9 mouse cellular contexts compared by ENCODE assay signal in genomic region chr2:113216746-113217461, GRCm38 (mm10). TPM values are rescaled to one million over a fixed set of nuclear protein-coding genes. Genes with fewer than 3 reads are reported as not detected.
DNase-seq lines count a peak whose midpoint lies in the region; ATAC-seq lines count a peak whose summit lies in the region.
"Had no signal": no experiment of that assay in that cellular context is flagged by ENCODE, and none has a peak within 500 bp of the region (broad histone marks: within the 10 kb centered on the region; RNA-seq: fewer than 3 reads in every experiment).

Ryr3 (minus strand) TSS chr2:113217096.

- no peaks in the 10 kb centered on the region for H3K36me3 ChIP-seq in kidney, embryonic 14.5 days (ENCODE audit: control insufficient read depth, insufficient read depth, low read length)
- H3K36me3 ChIP-seq in forebrain, embryonic 16.5 days (ENCODE audit: control insufficient read depth, insufficient read depth), result no peaks in the 10 kb centered on the region
- no peaks in the 10 kb centered on the region for H3K36me3 ChIP-seq in intestine, embryonic 16.5 days (ENCODE audit: control insufficient read depth, insufficient read depth, low read length)
- H3K36me3 ChIP-seq in liver, embryonic 13.5 days, result no peaks in the 10 kb centered on the region

- peaks cover 28% of the 10 kb centered on the region for H3K27me3 ChIP-seq in kidney, embryonic 14.5 days (ENCODE audit: control insufficient read depth, insufficient read depth, low read length)
- H3K27me3 ChIP-seq in forebrain, embryonic 16.5 days (replicated peaks; ENCODE audit: control insufficient read depth, insufficient read depth, low read length), result peaks cover 7% of the 10 kb centered on the region
- H3K27me3 ChIP-seq in intestine, embryonic 16.5 days (replicated peaks; ENCODE audit: control insufficient read depth, insufficient read depth, low read length), result peaks cover 21% of the 10 kb centered on the region
- H3K27me3 ChIP-seq in liver, embryonic 13.5 days, result peaks cover 36% of the 10 kb centered on the region

- H3K4me2 ChIP-seq in kidney, embryonic 14.5 days (replicated peaks; ENCODE audit: low read depth, low read length), result peak within 1 kb of the TSS; percentile 91
- peak within 1 kb of the TSS; percentile 78 for H3K4me2 ChIP-seq in forebrain, embryonic 16.5 days (ENCODE audit: low read length)
- H3K4me2 ChIP-seq in intestine, embryonic 16.5 days (ENCODE audit: low read depth, low read length), result peak within 1 kb of the TSS; percentile 85
- peak within 1 kb of the TSS; percentile 43 for H3K4me2 ChIP-seq in liver, embryonic 13.5 days

- 0 out of 2 replicates have a peak, but pooled peaks cover 3% of the 10 kb centered on the region for H3K4me1 ChIP-seq in kidney, embryonic 14.5 days (ENCODE audit: control insufficient read depth, insufficient read depth, low read length)
- H3K4me1 ChIP-seq in forebrain, embryonic 16.5 days (replicated peaks; ENCODE audit: control insufficient read depth, insufficient read depth, low read length), result peaks cover 7% of the 10 kb centered on the region; the same call in 1 of the 2 replicates
- H3K4me1 ChIP-seq in intestine, embryonic 16.5 days (ENCODE audit: control insufficient read depth, insufficient read depth, low read length), result no peaks in the 10 kb centered on the region
- no peaks in the 10 kb centered on the region for H3K4me1 ChIP-seq in liver, embryonic 13.5 days (replicated peaks)

- ATAC-seq in kidney, embryonic 14.5 days (ENCODE audit: low FRiP score, low TSS enrichment), result peak; percentile 93
- peak; percentile 96 for ATAC-seq in forebrain, embryonic 16.5 days
- peak; percentile 91 for ATAC-seq in intestine, embryonic 16.5 days
- ATAC-seq in liver, embryonic 13.5 days (ENCODE audit: low read depth), result no peak

- no peaks in the 10 kb centered on the region for H3K9me3 ChIP-seq in kidney, embryonic 14.5 days (ENCODE audit: control insufficient read depth, low read length)
- H3K9me3 ChIP-seq in forebrain, embryonic 16.5 days (ENCODE audit: control insufficient read depth, low read length), result no peaks in the 10 kb centered on the region
- H3K9me3 ChIP-seq in intestine, embryonic 16.5 days (ENCODE audit: control insufficient read depth, low read length), result no peaks in the 10 kb centered on the region
- H3K9me3 ChIP-seq in liver, embryonic 13.5 days (replicated peaks), result no peaks in the 10 kb centered on the region; the same call in 1 of the 2 replicates

- peak within 1 kb of the TSS; percentile 55 for H3K4me3 ChIP-seq in kidney, embryonic 14.5 days (ENCODE audit: low read length)
- peak within 1 kb of the TSS; percentile 64 for H3K4me3 ChIP-seq in forebrain, embryonic 16.5 days (replicated peaks; ENCODE audit: low read length)
- H3K4me3 ChIP-seq in intestine, embryonic 16.5 days (ENCODE audit: low read length), result peak within 1 kb of the TSS; percentile 52
- peak within 1 kb of the TSS; percentile 33 for H3K4me3 ChIP-seq in liver, embryonic 13.5 days (replicated peaks)

- H3K27ac ChIP-seq in kidney, embryonic 14.5 days (ENCODE audit: low read depth, low read length), result no peak within 1 kb of the TSS
- H3K27ac ChIP-seq in forebrain, embryonic 16.5 days (ENCODE audit: low read length), result peak within 1 kb of the TSS; percentile 86
- H3K27ac ChIP-seq in intestine, embryonic 16.5 days (ENCODE audit: low read length), result no peak within 1 kb of the TSS
- H3K27ac ChIP-seq in liver, embryonic 13.5 days, result no peak within 1 kb of the TSS
- H3K27ac ChIP-seq: macrophage had no signal

- peak within 1 kb of the TSS; percentile 44 for H3K9ac ChIP-seq in kidney, embryonic 14.5 days (ENCODE audit: low read depth, low read length)
- H3K9ac ChIP-seq in forebrain, embryonic 16.5 days (replicated peaks; ENCODE audit: low read depth, low read length), result peak within 1 kb of the TSS; percentile 77
- peak within 1 kb of the TSS; percentile 52 for H3K9ac ChIP-seq in intestine, embryonic 16.5 days (ENCODE audit: low read depth, low read length)
- no peak within 1 kb of the TSS for H3K9ac ChIP-seq in liver, embryonic 13.5 days

- DNase-seq in kidney, adult 8-10 months, result no peak
- DNase-seq in cerebellum, adult 18-20 months, result peak; percentile 65 to 78
- no peak for DNase-seq in liver, embryonic 13.5 days
- peak; percentile 52 for DNase-seq in retina, postnatal 7 days (ENCODE audit: low read depth, low spot score)
- DNase-seq in adipocyte (ENCODE audit: low spot score), result no peak

- under 1% methylated on average over 41 of the region's 72 CpGs for WGBS in kidney, embryonic 14.5 days
- WGBS in forebrain, embryonic 16.5 days, result under 1% methylated on average over 66 of the region's 72 CpGs
- under 1% methylated on average over 63 of the region's 72 CpGs for WGBS in intestine, embryonic 16.5 days
- 1% methylated on average over 66 of the region's 72 CpGs for WGBS in liver, embryonic 13.5 days (ENCODE audit: insufficient replicate concordance)

RNA-seq across cellular contexts. Expression of gene Ryr3, which starts in this region (rescaled TPM):
- polyA plus RNA-seq in kidney, embryonic 14.5 days (2014; fragmentation: Nextera tagmentation; extraction: Ambion mirVana), result 1.0 and 1.8 TPM in 2 replicates
- polyA plus RNA-seq in forebrain, embryonic 16.5 days (2015; fragmentation: Nextera tagmentation; extraction: Ambion mirVana), result 6.3 and 9.9 TPM in 2 replicates
- 1.2 and 1.5 TPM in 2 replicates for polyA plus RNA-seq in intestine, embryonic 16.5 days (2015; fragmentation: Nextera tagmentation; extraction: Ambion mirVana)
- polyA plus RNA-seq in liver, embryonic 13.5 days (2015; fragmentation: Nextera tagmentation; extraction: Ambion mirVana), result 0.05 and 0.12 TPM in 2 replicates
- polyA plus RNA-seq: macrophage had no signal

Comparison
In these comparisons a context has a peak if more than half of its experiments do, and no peak if none do; other contexts are left out.
1. DNase-seq: peak in cerebellum, adult 18-20 months (2 of 2) and retina, postnatal 7 days (single experiment); none in kidney, adult 8-10 months (0 of 2), liver, embryonic 13.5 days (single experiment) and adipocyte (single experiment).
2. Peak in every context shown above with its lines, with median percentiles within 50 percentile points of each other: H3K4me2 ChIP-seq and H3K4me3 ChIP-seq.